Mouse (Mus musculus) granulocyte monocyte progenitor cell, adult 5-6 weeks (primary cell): ENCODE measurements around the gene AC140267.1. TPM values are rescaled to one million over a fixed set of nuclear protein-coding genes. Genes with fewer than 3 reads are reported as not detected.

Experiments
- ATAC-seq: replicated peaks from 2 replicates; pipeline ENCODE4 v1.8.0; 2016; ENCODE audit warnings: mild to moderate bottlenecking, moderate TSS enrichment, inconsistent platforms; ENCODE audit not compliant: poor library complexity, severe bottlenecking
- total RNA-seq, 2 experiments: library from RNA; stranded (forward) in 1 of 2; stranded (reverse) in 1 of 2; fragments of 200-712, 200-1000 nt in 1 of 2; fragments of >200 nt in 1 of 2; fragmentation: Nextera tagmentation in 1 of 2; gene quantifications; 2 replicates each; pipeline ENCODE4 v1.2.3; 2014 to 2017

AC140267.1 gene
- total RNA-seq (2014; fragmentation: Nextera tagmentation), result 39.4 TPM in 1 of 2 replicates, not detected in the other
- total RNA-seq (2017), result not detected in 2 replicates

DNA sequence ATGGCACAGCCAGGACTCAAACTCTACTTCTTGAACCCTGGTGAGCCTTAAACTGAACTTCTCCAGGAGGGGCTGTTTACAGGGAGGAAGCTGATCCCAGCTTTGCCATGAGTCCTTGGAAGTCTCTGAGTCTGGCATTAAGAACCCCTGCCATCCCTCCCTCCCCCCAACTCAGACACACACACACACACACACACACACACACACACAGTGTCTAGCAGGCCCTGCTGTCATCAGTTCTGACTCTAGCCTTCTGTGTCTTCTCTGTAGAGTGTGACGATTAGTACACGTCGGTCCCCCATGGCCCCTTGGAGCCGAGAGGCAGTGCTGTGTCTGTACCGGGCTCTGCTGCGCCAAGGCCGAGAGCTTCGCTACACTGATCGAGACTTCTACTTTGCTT lies at the start of gene AC140267.1:
AC140267.1 (plus strand) TSS at position 301 of the 400 bp plus-strand sequence.
- ATAC-seq, result no peak

DNA sequence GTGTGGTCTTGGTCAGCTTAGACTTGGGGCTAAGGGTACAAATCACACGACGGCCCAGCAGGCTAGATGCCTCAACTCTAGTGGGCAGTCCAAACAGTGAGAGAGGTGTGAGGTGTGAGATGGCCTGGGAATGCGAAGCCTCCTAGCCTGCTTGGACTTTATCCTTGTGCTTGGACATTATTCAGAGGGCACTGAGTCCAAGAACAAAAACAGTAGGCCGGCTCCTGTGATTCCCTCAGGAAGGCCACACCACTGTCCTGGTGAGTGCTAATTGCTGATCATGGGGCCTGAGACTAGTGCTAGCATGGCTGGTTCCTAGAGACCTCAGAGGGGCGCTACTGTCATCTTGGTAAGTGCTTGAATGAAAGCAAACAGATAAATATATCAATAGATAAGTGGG lies 46.7 kb upstream of the AC140267.1 start:
- ATAC-seq, result no peak

DNA sequence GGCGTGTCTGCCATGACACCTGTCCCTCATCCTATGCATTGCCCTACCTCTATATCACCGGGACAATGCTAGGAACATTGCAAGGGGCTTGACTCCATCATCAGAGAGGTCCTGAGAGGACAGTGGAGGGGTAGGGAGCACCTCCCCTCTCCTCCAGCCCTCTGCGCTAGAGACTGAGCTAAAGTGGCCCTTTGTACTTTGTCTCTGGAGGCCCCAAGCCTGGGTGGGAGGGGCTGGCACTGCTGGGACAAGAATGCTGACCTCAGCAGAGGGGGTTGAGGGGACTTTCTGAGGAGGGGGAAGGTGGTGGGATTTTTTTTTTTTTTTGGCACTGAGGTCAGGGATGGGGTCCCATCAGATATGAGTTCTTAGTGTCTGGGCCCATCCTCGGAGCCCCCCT lies 45.6 kb upstream of the AC140267.1 start:
- ATAC-seq, result no peak

DNA sequence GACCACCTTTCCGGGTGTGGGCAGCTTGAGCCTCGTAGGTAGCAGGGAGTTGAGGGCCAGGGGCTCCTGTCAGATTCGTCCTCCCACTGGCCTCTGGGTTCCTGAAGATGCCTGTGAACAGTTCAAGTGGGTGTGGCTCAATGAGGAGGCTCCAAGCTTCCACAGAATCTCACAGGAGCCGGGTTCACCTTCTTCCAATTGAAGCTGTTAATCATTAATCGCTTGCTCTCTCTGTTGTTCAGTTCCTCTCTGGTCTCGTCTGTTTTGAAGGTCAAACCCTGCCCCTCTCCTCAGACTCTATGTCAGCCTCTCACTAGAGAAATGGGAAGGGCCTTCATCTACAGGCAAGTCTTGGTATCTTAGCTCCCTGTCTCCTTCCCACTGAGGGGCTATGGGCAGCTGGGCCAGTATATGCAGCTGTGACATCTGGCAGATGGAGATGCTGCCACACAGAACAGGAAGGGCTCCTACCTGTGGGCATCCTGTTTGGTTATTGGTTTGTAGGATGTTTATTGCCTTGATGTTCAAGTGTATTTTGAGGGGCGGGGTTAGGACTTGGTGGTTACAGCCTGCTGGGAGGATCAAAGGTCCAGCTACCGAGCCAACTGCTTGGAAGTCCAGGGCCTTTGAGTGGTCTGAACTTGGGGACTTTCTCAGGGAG lies 43.9 kb upstream of the AC140267.1 start:
- no peak for ATAC-seq

DNA sequence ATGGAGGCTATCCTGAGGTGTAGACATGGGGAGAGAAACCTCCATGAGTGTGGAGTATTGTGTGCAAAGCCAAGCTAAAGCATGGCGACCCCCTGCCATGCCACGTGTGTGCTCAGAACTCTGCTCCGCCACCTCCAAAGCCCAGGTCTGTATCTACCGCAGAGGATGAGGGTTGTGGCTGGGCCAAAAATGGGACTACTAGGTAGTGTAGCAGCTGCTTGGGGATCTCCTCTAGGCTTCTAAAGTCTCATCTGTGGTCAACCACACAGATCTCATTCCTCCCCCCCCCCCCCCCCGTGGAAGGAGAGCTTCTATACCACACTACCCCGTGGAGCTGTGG lies 43.4 kb upstream of the AC140267.1 start:
- no peak for ATAC-seq

DNA sequence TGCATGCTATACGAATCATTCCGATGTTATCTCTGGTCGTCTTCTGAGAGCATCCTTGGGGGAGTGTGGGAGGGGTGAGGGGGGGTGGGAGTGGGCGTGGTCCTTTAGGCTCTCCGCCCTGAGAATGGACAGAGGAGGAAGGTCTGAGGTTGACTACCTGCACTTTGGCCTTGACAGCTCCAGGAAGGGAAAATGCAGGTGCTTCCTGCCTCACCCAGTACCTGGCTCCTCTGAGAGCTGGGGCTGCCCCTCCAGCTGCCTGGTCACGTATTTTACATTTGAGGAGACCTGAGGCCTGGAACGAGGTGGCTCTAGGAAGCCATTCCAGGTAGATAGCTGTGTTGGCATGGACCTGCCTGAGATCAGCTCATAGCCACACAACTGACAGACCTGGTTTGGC lies 42.8 kb upstream of the AC140267.1 start:
- ATAC-seq, result no peak

DNA sequence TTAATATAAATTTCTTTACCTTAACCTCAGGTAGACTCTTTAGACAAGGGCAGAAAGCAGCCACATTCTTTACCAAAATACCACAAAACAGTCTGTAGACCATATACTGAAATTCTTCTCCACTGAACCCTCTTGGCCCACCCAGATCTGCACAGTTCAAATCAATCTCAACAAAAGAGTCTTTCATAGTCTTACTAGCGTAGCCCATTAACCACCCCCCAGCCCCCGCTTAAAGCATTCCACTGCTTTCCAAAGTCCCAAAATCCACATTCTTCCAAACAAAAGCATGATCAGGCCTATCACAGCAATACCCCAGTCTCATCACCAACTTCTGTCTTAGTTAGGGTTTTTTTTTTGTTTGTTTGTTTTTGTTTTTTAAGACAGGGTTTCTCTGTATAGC lies 36.1 kb upstream of the AC140267.1 start:
- ATAC-seq, result no peak

DNA sequence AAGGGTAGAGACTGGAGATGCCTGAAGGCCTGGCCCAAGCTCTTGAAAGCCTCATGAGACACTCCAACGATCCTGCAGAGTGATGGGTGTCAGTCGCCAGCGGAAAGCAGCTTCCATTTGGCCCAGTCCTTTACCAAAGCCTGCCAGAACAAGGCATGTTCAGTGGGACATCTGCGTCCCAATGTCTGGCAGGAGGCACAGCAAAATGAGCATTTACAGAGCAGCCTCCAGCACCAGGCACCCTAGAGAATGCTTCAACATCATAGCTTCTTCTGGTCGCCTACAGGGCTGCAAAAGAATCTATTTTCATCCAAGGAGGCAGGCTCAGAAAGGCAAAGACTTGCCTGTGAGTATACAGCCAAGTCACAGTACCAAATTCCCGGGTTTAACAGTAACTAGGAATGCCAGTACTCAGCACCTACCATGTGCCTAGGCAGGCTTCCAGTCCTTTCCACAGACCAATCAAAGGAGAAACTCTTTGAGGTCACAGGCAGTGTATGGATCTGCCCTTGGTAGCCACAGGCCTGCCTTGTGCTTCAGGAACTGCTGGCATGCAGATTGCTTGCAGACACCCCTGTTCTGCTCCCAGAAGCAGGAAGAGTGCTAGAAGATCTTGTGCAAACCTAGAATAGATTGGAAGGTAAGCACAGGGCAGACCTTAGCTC lies 33.4 kb upstream of the AC140267.1 start:
- ATAC-seq, result no peak

DNA sequence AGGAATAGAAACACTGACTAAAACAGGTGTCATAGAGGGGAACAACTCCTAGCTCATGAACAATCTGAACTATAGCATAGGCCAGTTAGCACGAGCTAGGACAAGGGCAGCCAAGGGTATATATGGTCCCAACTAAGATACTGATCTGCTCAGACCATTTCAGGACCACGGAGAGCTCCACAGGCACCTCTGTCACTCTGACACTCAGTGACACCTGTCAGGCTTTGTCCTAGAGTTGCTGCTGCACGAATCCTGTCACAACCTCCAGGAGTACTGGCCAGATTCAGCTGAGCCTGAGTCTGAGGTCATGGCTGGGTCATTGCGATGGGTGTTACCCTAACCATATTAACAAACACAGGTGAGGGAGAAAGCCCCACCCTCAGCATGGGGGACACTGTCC lies 32.2 kb upstream of the AC140267.1 start:
- ATAC-seq, result peak; percentile 50; the same call in 1 of the 2 replicates

DNA sequence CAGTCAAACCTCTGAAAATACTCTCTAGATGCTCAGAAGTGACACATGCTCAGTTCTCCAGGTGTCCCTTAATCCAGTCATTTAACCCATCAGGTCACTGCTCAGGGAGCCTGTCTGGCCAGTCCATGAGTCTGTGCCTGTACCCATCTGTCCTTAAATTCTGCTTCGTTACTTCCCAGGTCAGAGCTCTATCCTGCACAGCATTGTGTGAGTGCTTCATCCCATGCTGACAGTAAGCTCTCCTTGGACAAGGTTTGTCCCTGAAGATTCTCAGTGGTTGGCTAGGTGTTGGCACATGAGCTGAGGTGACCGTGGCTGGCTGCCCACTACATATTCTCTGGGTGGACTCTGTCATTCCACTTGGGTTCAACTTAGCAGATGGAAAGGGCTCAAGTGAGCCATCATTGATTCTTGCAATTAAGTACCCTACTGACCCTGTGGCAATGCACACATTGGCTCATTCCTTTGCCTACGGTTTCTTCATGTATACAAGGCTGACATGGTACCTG lies 29.5 kb upstream of the AC140267.1 start:
- ATAC-seq, result no peak

DNA sequence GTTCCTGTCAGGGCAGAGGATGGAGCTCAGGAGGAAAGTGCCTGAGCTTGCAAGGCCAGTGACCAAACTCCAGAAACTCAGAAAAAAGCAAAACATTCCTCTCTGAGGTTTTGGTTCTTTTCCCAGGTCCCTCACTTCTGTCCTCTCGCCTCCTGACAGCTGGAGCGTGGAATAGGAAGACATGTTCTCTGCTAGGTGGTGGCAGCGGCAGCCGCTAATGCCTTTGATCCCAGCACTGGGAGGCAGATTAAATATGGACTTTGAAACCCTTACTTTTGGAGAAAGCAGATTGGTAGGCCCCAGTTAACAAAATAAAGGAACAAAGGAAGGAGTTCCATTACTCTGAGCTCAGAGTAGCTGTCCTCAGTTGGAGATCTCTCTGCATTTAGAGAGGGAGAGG lies 27.2 kb upstream of the AC140267.1 start:
- ATAC-seq, result no peak

DNA sequence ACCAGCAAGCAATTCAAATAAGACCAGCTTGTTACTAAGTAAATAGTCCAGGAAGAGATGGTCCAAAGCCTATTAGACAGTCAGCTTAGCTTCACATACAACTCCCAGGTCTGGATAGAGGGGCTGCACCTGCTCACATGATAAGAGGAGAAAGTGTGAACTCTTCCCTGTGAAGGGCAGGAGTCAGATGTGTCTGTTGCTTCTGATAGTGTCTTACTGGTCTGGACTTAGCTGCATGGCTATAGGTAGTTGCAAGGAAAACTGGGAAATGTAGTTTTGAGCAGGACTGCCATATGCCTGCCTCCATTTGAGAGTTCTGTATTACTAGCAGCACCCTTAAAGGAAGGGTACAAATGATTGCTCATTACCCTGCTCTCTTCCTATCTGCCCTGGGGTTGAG lies 21.9 kb upstream of the AC140267.1 start:
- ATAC-seq, result no peak

DNA sequence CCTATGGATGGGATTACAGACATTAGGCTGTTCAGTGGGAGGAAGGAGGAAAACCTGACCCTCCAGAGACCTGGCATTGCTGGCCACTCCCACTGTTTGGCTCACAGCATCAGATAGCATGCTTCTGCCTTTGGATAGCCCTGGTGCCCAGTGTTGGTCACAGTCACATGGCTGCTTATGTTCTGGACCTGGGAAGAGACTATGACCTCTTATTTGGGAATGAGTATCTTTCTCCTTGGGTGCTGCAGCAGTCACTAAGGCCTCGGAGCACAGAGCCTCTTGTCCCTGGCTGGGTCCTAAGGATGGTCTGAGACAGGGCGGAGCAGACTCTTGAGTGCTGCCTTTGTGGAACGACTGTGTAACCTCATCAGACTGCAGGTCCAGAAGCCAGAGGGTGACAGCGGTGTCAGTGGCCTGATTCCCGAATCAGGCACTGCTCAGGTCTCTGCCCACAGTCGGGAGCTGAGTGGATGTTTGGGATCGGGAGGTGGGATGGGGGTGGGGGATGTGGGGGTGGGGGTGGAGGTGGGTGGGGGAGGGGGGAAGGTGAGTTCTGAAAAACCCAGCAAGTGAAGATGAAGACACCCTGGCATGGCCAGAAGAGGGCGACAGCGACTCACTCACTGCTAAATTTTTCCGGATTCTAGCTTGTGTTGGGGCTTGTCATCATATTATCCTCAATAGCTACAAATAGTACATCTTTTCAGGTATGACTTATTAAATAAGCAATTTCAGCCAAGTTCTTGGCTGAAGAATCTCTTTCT lies 19.7 kb upstream of the AC140267.1 start:
- no peak for ATAC-seq

DNA sequence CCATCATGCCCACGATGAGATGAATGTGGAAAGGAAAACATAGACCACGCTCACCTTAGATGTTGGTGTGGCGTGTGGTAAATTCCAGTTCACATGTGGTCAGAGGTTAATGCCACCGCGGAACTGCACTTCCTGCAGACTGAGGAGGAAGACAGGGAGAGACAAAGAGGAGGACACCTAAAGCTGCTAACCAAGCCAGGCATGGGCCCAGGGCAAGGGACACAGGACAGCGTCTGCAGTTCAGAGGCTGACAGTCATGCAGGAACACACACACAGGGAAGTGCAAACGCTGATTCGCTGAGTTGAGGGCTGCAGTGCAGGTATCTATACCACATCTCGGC lies 19.2 kb upstream of the AC140267.1 start:
- 0 out of 2 replicates have a peak, but pooled peaks have one; percentile 17 for ATAC-seq

DNA sequence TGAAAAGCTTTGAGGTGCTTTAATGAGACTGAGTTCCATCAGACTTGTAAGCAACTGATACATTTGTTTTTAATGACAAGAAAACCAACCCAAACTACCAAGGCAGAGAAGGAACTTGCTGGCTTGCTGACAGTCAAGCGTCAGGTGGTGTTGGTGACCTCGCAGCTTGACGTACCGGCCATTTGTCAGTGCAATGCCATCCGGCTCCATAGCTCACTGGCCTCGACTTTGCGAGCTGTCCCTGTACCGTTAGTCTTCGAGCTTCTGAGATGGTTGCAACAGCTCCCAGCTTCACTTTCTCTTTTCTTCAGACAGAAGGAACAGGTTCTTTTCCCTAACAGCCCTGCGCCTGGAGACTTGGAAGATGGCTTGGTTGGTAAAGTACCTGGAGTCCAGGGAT lies 18.2 kb upstream of the AC140267.1 start:
- no peak for ATAC-seq

DNA sequence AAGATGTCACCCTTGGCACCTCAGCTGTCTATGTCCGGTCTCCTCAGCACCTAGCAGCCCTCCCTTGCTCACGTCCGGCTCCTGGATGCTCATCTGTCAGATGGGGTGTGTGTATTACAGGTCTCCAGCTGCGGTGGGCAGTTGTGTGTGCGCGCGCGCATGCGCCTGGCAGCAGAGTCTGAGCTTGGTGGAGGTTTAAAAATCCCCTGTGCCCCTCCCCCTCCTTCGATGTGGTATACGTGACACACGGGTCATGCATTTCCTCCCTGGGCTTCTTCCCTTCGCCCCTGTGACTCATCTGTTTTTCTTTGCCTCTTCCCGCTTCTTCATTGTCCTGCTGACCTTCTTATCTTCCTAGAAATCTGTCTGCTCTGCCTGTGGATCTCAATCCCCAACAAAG lies 16.4 kb upstream of the AC140267.1 start:
- ATAC-seq, result peak; percentile 79

DNA sequence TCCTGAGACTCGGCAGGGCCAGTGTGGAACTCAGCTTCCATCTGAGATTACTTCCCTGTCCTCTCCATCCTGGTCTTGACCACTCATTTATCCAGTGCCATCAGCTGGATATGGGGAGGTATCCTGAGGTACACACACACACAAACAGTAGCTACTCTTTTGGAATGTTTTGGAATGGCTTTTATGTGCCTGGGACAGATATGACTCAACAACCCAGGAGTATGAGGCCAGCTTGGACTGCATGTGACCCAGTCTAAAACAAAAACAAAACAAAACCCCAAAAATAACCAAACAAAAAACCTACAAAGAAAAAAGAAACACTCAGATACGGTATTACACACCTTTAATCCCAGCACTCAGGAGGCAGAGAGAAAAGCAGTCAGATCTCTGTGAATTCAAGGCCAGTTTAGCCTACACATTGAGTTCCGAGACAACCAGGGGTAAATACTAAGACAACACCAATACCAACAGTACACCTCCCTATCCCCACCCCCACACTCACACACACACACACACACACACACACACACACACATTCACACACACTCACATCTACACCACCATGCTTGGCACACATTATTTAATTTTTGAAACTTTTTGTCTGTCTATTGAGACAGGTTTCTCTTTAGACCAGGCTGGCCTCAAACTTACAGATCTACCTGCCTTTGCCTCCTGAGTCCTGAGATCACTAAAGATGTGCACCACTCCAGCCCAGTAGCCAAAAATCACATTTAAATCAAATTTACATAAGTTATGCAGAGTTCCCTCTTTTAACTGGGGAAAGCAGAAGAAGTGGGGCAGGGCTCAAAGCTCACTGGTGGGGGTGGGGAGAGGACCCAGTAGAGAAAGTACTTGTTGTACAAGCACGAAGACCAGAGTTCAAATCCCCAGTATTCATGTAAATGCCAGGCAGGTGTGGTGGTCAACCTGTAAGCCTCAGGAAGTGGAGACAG lies 15.7 kb upstream of the AC140267.1 start:
- ATAC-seq, result no peak; the same call in 1 of the 2 replicates

DNA sequence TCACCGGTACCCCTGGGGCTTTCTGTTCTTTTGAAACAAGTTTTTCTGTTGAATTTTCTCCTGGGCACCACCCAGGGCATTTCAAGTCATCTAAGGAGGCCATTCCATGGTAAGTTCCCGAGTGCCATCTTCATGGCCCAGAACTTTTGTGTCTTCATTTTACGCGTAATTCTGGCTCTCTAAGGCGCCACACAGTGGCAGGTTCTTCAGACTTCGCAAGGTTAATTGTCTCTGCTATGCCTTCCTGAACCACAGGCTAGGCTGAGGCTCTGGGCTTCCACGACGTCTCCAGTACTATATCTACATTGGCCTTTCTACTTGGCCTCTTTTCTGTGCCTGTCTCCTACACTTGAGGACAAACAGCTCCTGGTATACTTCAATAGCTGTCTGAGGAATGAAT lies 14.6 kb upstream of the AC140267.1 start:
- no peak for ATAC-seq

DNA sequence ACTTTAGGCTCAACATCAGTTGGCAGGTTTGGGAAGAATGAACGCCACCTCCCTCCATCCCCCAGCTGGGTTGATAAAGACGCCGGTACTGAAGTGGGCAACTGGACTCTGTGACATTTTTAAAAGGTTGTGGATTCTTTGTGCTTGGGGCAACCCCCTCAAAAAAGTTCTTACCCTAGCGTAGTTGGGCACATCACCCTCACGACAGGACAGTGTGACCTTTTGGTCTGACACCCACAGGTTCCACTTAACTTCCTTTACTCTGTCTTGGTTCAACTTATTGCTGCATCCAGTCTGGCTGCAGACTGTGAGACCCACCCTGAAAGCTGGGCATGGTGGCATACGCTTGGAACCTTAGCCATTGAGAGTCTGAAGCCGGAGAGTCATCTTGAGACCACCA lies 11.9 kb upstream of the AC140267.1 start:
- no peak for ATAC-seq

DNA sequence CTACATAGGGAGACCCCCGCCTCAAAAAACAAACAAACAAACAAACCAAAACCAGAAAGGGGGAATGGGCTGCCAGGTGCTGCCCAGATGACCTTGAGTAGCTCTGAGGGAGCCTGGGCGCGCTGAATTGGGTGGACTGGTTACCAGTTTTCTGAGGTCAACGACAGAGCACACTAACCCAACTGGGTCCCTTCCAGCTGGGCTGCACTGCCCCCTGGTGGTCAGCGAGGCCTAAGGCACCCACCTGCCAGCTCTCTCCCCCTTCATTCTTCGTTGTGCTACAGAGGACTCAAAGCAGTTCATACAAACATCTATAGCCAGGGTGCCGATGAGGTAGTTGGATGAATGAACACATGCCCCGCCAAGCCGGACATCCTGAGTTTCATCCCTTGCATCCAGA lies 10.4 kb upstream of the AC140267.1 start:
- peak; percentile 93 for ATAC-seq
